ENCODE assay signal across 8 mouse cellular contexts in the genomic region with DNA sequence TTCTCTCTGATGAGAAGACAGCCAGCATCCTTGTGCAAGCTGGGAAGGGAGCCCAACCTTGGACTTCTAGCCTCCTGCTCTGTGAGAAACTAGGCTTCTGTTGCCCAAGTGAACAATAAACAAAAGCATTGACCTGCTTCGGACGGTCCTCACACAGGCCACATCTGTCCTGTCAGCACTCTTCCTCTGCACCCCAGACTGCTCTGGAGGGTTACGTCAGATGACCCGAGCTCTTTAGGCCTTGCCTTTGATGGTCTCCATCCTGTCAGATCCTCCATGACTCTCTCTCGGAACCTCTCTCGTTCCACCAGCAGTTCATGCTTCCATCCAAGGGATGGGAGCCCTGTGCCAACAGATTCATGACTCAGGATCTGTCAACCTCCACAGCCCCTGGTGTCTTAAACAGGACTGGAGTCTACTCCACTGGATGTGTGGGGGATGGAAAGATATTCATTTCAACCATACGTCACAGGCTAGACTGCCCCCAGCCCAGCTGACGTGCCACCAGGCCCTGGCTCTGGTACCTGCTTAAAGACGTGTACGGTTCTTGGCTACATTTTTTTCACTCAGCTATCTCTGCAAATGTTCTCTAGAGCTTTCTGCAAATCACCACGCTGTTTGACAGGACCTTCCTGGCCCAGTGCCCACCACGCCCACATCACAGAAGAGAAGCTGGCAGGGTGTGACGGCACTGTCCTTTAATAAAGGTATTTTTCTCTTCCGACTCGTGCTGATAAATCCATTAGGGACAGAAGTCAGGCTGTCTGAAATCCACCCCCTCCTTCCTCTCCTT. TPM values are rescaled to one million over a fixed set of nuclear protein-coding genes. Genes with fewer than 3 reads are reported as not detected.
DNase-seq lines count a peak whose midpoint lies in the region; ATAC-seq and TF ChIP-seq lines count a peak whose summit lies in the region.
"Had no signal": no experiment of that assay in that cellular context is flagged by ENCODE, and none has a peak within 500 bp of the region (broad histone marks: within the 10 kb centered on the region; RNA-seq: fewer than 3 reads in every experiment).

No protein-coding gene starts in this region.

- no peak for TF ChIP-seq RAD21 in MEL (IDR thresholded peaks at IDR 0.05; ENCODE audit: low read depth, low read length)

- no peak overlapping the region for H3K4me2 ChIP-seq in hindbrain, embryonic 16.5 days (ENCODE audit: low read length)

- intact Hi-C loops in left cerebral cortex, adult 2 months (cut with DNase I), result no loop called here

- TF ChIP-seq EP300 in MEL (IDR thresholded peaks at IDR 0.05; ENCODE audit: low read depth in 1 of 2, low read length in 2 of 2), result 0 out of 4 replicates have a peak, but pooled peaks of 1 of the 2 experiments have one; percentile 15

- H3K9me3 ChIP-seq in MEL (replicated peaks; ENCODE audit: insufficient read depth, low read length), result no peaks in the 10 kb centered on the region
- no peaks in the 10 kb centered on the region; the same call in 1 of the 2 replicates for H3K9me3 ChIP-seq in hindbrain, embryonic 16.5 days (ENCODE audit: control insufficient read depth, low read length)
- H3K9me3 ChIP-seq: megakaryocyte, embryonic 14.5 days had no signal

- H3K9ac ChIP-seq in MEL (ENCODE audit: control insufficient read depth, low read depth, low read length, poor library complexity, severe bottlenecking), result no peak overlapping the region
- H3K9ac ChIP-seq in hindbrain, embryonic 16.5 days (ENCODE audit: low read depth, low read length), result no peak overlapping the region

- peaks cover 0 to under 1% of the 10 kb centered on the region in 2 experiments; a peak in 2 of 4 replicates for H3K27me3 ChIP-seq in MEL (ENCODE audit: control insufficient read depth in 1 of 2, insufficient read depth in 2 of 2, low read length in 2 of 2)
- H3K27me3 ChIP-seq in hindbrain, embryonic 16.5 days (replicated peaks; ENCODE audit: control insufficient read depth, insufficient read depth, low read length), result no peaks in the 10 kb centered on the region

- WGBS in hindbrain, embryonic 16.5 days, result 61% methylated on average over 15 of the region's 15 CpGs

- no peak overlapping the region for H3K4me3 ChIP-seq in MEL (ENCODE audit: control insufficient read depth in 1 of 2, insufficient read depth in 1 of 2, low read depth in 2 of 2, low read length in 2 of 2)
- H3K4me3 ChIP-seq in left cerebral cortex, adult 2 months, result no peak overlapping the region
- H3K4me3 ChIP-seq in hindbrain, embryonic 16.5 days (ENCODE audit: low read length), result no peak overlapping the region
- H3K4me3 ChIP-seq: megakaryocyte, embryonic 14.5 days had no signal

- no peak for ATAC-seq in hindbrain, embryonic 16.5 days

- H3K4me1 ChIP-seq in MEL (ENCODE audit: control insufficient read depth in 1 of 2, insufficient read depth in 2 of 2, low read length in 2 of 2), result no peaks in the 10 kb centered on the region
- H3K4me1 ChIP-seq in hindbrain, embryonic 16.5 days (ENCODE audit: control insufficient read depth, insufficient read depth, low read depth, low read length), result peaks cover 15% of the 10 kb centered on the region; the same call in 1 of the 2 replicates

- no peak for TF ChIP-seq POLR2A in MEL (IDR thresholded peaks at IDR 0.05; ENCODE audit: control insufficient read depth in 1 of 2, insufficient read depth in 1 of 2, low read depth in 1 of 2, low read length in 2 of 2, poor library complexity in 1 of 2)

- TF ChIP-seq CTCF in MEL (IDR thresholded peaks at IDR 0.05 in 2 of 3, conservative IDR thresholded peaks at IDR 0.05 in 1 of 3; ENCODE audit: control insufficient read depth in 1 of 3, insufficient read depth in 1 of 3, low read depth in 2 of 3, low read length in 3 of 3, poor library complexity in 1 of 3, severe bottlenecking in 1 of 3), result no peak
- TF ChIP-seq CTCF in left cerebral cortex, adult 2 months (IDR thresholded peaks at IDR 0.05), result no peak

- no peak overlapping the region for H3K27ac ChIP-seq in MEL (ENCODE audit: control insufficient read depth, low read depth, low read length)
- H3K27ac ChIP-seq in left cerebral cortex, adult 2 months, result peak overlapping the region; percentile 87
- no peak overlapping the region for H3K27ac ChIP-seq in hindbrain, embryonic 16.5 days (ENCODE audit: low read depth, low read length)

- peak; percentile 65 for DNase-seq in MEL (ENCODE audit: low read depth, low spot score)
- DNase-seq in adrenal gland, adult 2 months, result peak; percentile 89
- DNase-seq in frontal cortex, postnatal 14 days (ENCODE audit: low spot score in 2 of 2), result peak; percentile 60 to 64
- peak; percentile 83 for DNase-seq in kidney, adult 11 months
- peak; percentile 78 to 80 for DNase-seq in left cerebral cortex, adult 2 months (ENCODE audit: extremely low spot score in 1 of 2, low spot score in 2 of 2)
- peak; percentile 71 for DNase-seq in right cerebral cortex, postnatal 25 days

- H3K36me3 ChIP-seq in MEL (ENCODE audit: control insufficient read depth in 1 of 2, insufficient read depth in 2 of 2, low read length in 2 of 2), result no peaks in the 10 kb centered on the region
- H3K36me3 ChIP-seq in hindbrain, embryonic 16.5 days (ENCODE audit: control insufficient read depth, insufficient read depth, low read length), result peaks cover 11% of the 10 kb centered on the region

- no peaks in the 10 kb centered on the region for H3K79me2 ChIP-seq in MEL (ENCODE audit: control insufficient read depth, insufficient read depth, low read length, poor library complexity)

TF ChIP-seq in MEL, 35 proteins besides CTCF, POLR2A, EP300 and RAD21:
- TF ChIP-seq MYC (IDR thresholded peaks at IDR 0.05; ENCODE audit: low read depth, low read length), result no peak
- no peak for TF ChIP-seq ZKSCAN1 (IDR thresholded peaks at IDR 0.05; ENCODE audit: low read depth, low read length)
- no peak for TF ChIP-seq MAZ (IDR thresholded peaks at IDR 0.05; ENCODE audit: low read depth, low read length)
- TF ChIP-seq TAL1 (IDR thresholded peaks at IDR 0.05; ENCODE audit: low read length), result no peak
- peak; percentile 30; the same call in 1 of the 2 replicates for TF ChIP-seq MXI1 (IDR thresholded peaks at IDR 0.05; ENCODE audit: low read depth, low read length)
- no peak for TF ChIP-seq JUND (IDR thresholded peaks at IDR 0.05; ENCODE audit: low read depth, low read length)
- TF ChIP-seq UBTF (IDR thresholded peaks at IDR 0.05; ENCODE audit: borderline replicate concordance, insufficient read depth, low read depth, low read length), result no peak
- TF ChIP-seq SIN3A (IDR thresholded peaks at IDR 0.05; ENCODE audit: low read length), result peak; percentile 21; the same call in 1 of the 2 replicates
- TF ChIP-seq ZC3H11A (IDR thresholded peaks at IDR 0.05; ENCODE audit: low read depth, low read length), result no peak
- no peak for TF ChIP-seq ELF1 (IDR thresholded peaks at IDR 0.05; ENCODE audit: low read depth, low read length)
- no peak for TF ChIP-seq TCF12 (IDR thresholded peaks at IDR 0.05; ENCODE audit: low read depth, low read length)
- no peak for TF ChIP-seq NRF1 (IDR thresholded peaks at IDR 0.05; ENCODE audit: insufficient read depth, low read depth, low read length, poor library complexity, severe bottlenecking)
- TF ChIP-seq MYB (IDR thresholded peaks at IDR 0.05; ENCODE audit: low read depth, low read length), result no peak
- peak; percentile 49 for TF ChIP-seq ZNF384 (IDR thresholded peaks at IDR 0.05; ENCODE audit: low read depth, low read length)
- TF ChIP-seq HCFC1 (IDR thresholded peaks at IDR 0.05; ENCODE audit: low read depth, low read length), result no peak
- TF ChIP-seq MAFK (IDR thresholded peaks at IDR 0.05; ENCODE audit: borderline replicate concordance, low read depth, low read length), result no peak
- TF ChIP-seq SMC3 (IDR thresholded peaks at IDR 0.05; ENCODE audit: low read depth, low read length), result no peak
- no peak for TF ChIP-seq POLR2AphosphoS2 (IDR thresholded peaks at IDR 0.05; ENCODE audit: low read length)
- TF ChIP-seq CHD1 (IDR thresholded peaks at IDR 0.05; ENCODE audit: low read depth, low read length), result no peak
- peak; percentile 28; the same call in 1 of the 2 replicates for TF ChIP-seq RCOR1 (IDR thresholded peaks at IDR 0.05; ENCODE audit: low read depth, low read length)
- TF ChIP-seq GABPA (IDR thresholded peaks at IDR 0.05; ENCODE audit: low read depth, low read length), result no peak
- no peak for TF ChIP-seq MEF2A (IDR thresholded peaks at IDR 0.05; ENCODE audit: extremely low read depth, insufficient replicate concordance, low read depth, low read length, poor library complexity, severe bottlenecking)
- TF ChIP-seq USF2 (IDR thresholded peaks at IDR 0.05; ENCODE audit: borderline replicate concordance in 1 of 2, insufficient read depth in 1 of 2, low read depth in 1 of 2, low read length in 2 of 2), result no peak
- TF ChIP-seq POLR2AphosphoS5 (IDR thresholded peaks at IDR 0.05; ENCODE audit: borderline replicate concordance, low read depth, low read length), result no peak
- TF ChIP-seq NELFE (IDR thresholded peaks at IDR 0.05; ENCODE audit: low read depth, low read length), result no peak
- TF ChIP-seq KAT2A (conservative IDR thresholded peaks at IDR 0.05; ENCODE audit: low read depth, low read length), result no peak
- TF ChIP-seq ZMIZ1 (IDR thresholded peaks at IDR 0.05; ENCODE audit: low read depth, low read length), result no peak
- TF ChIP-seq GATA1 (IDR thresholded peaks at IDR 0.05; ENCODE audit: low read depth, low read length), result no peak
- peak; percentile 24; the same call in 1 of the 2 replicates for TF ChIP-seq MAX (IDR thresholded peaks at IDR 0.05; ENCODE audit: low read length)
- TF ChIP-seq CHD2 (IDR thresholded peaks at IDR 0.05; ENCODE audit: low read length), result no peak
- no peak for TF ChIP-seq ETS1 (IDR thresholded peaks at IDR 0.05; ENCODE audit: low read depth, low read length)
- no peak for TF ChIP-seq E2F4 (IDR thresholded peaks at IDR 0.05; ENCODE audit: borderline replicate concordance, low read depth, low read length)
- TF ChIP-seq USF1 (IDR thresholded peaks at IDR 0.05; ENCODE audit: low read depth, low read length), result no peak
- no peak for TF ChIP-seq TBP (IDR thresholded peaks at IDR 0.05; ENCODE audit: low read depth, low read length)
- no peak for TF ChIP-seq BHLHE40 (IDR thresholded peaks at IDR 0.05; ENCODE audit: borderline replicate concordance, low read depth, low read length)

RNA-seq across cellular contexts. Expression of a gene that starts 7.5 kb away (rescaled TPM):
- 0.19 and 0.36 TPM in 2 replicates for total RNA-seq in MEL (2012; rRNA removed)
- polyA plus RNA-seq in MEL (2012; ENCODE audit: insufficient read depth in 1 of 2, insufficient read length in 2 of 2, low read depth in 1 of 2, low replicate concordance in 2 of 2, missing spikeins in 1 of 2), result 1 to 10 TPM in 1 of 2 experiments, not detected in 1; 1.0 TPM
- 100 to 1,000 TPM; 111 to 164 TPM for total RNA-seq in adrenal gland, adult 2 months (2021)
- polyA plus RNA-seq in adrenal gland, adult 2 months (2012; rRNA removed), result 21.1 and 28.5 TPM in 2 replicates
- total RNA-seq in left cerebral cortex, adult 2 months (2021), result 10 to 100 TPM; 63.5 to 65.4 TPM
- polyA plus RNA-seq in hindbrain, embryonic 16.5 days (2015; fragmentation: Nextera tagmentation; extraction: Ambion mirVana), result 152 and 155 TPM in 2 replicates

Comparison
In these comparisons a context has a peak if more than half of its experiments do, and no peak if none do; other contexts are left out.
1. RNA of a gene that starts 7.5 kb away (total RNA-seq): 111 to 164 TPM in adrenal gland, adult 2 months and 63.5 to 65.4 TPM in left cerebral cortex, adult 2 months; 0.19 to 0.36 TPM in MEL; every median in the first group is over 10 times any median in the second.
2. Peak in every context shown above with its lines, with median percentiles within 50 percentile points of each other: DNase-seq.